8 mouse cellular contexts compared by ENCODE assay signal in genomic region chr8:121907587-121908248, GRCm38 (mm10). TPM values are rescaled to one million over a fixed set of nuclear protein-coding genes. Genes with fewer than 3 reads are reported as not detected.
DNase-seq lines count a peak whose midpoint lies in the region; ATAC-seq lines count a peak whose summit lies in the region.

TSS of gene Slc7a5 (minus strand) at chr8:121907694.

- 0 out of 2 replicates have a peak within 1 kb of the TSS, but pooled peaks have one; percentile 30 for H3K27ac ChIP-seq in hindbrain, embryonic 12.5 days

- H3K4me3 ChIP-seq in hindbrain, embryonic 12.5 days, result peak within 1 kb of the TSS; percentile 69

- peak within 1 kb of the TSS; percentile 98 for H3K4me2 ChIP-seq in hindbrain, embryonic 12.5 days (replicated peaks)

- H3K36me3 ChIP-seq in hindbrain, embryonic 12.5 days, result no peaks in the 10 kb centered on the region

- DNase-seq in Muller cell, postnatal 12 days (ENCODE audit: inconsistent ontology term), result peak; percentile 98
- DNase-seq in cerebellum, adult 9-11 months, result peak; percentile 96
- DNase-seq in frontal cortex, postnatal 10 days (ENCODE audit: low spot score in 2 of 2), result peak; percentile 95 to 96
- peak; percentile 96 to 97 for DNase-seq in layer of hippocampus, postnatal 14 days (ENCODE audit: low spot score in 2 of 2)
- peak; percentile 98 for DNase-seq in lung, postnatal 14 days
- peak; percentile 90 for DNase-seq in retina, adult 2 months (ENCODE audit: low read depth, low spot score)
- peak; percentile 98 for DNase-seq in thymus, postnatal 36 days

- ATAC-seq in hindbrain, embryonic 12.5 days (ENCODE audit: low FRiP score), result peak; percentile 91

- no peaks in the 10 kb centered on the region for H3K9me3 ChIP-seq in hindbrain, embryonic 12.5 days (replicated peaks)

- H3K4me1 ChIP-seq in hindbrain, embryonic 12.5 days, result peaks cover 21% of the 10 kb centered on the region

- peak within 1 kb of the TSS; percentile 70 for H3K9ac ChIP-seq in hindbrain, embryonic 12.5 days

- under 1% methylated on average over 60 of the region's 61 CpGs for WGBS in hindbrain, embryonic 12.5 days

- H3K27me3 ChIP-seq in hindbrain, embryonic 12.5 days, result peaks cover 18% of the 10 kb centered on the region

RNA-seq across cellular contexts. Expression of gene Slc7a5, which starts in this region (rescaled TPM):
- 29.4 and 33.2 TPM in 2 replicates for polyA plus RNA-seq in hindbrain, embryonic 12.5 days (2016; fragmentation: Nextera tagmentation; extraction: Ambion mirVana)
- total RNA-seq in layer of hippocampus, postnatal 14 days (2021), result 100 to 1,000 TPM; 133 to 140 TPM

Comparison
In these comparisons a context has a peak if more than half of its experiments do, and no peak if none do; other contexts are left out.
1. Peak in every context shown above with its lines: DNase-seq, ATAC-seq, H3K4me3 ChIP-seq and H3K27ac ChIP-seq.